Mouse (Mus musculus) left cerebral cortex, postnatal 14 days (tissue): Measurements from ENCODE around the gene Sumf1. TPM values are rescaled to one million over a fixed set of nuclear protein-coding genes. Genes with fewer than 3 reads are reported as not detected.

Experiments used
- total RNA-seq, 2 experiments: library from RNA; stranded (reverse); gene quantifications; 2 replicates each; pipeline ENCODE4 v1.2.3; 2021

The Sumf1 gene
- total RNA-seq, 2 experiments from 2014 or later: 17.4 to 18.2 TPM

Other genes with a start within 250 kb of the Sumf1 start
- gene Setmar, start 120.5 kb downstream of the Sumf1 start, total RNA-seq: 1 to 10 TPM; 7.6 to 8.0 TPM
- 100 to 1,000 TPM; 156 to 179 TPM for gene Itpr1, start 27.5 kb upstream of the Sumf1 start, total RNA-seq